Mouse (Mus musculus) left cerebral cortex, postnatal 36 days (tissue): ENCODE results near the gene Slc6a5. TPM values are rescaled to one million over a fixed set of nuclear protein-coding genes. Genes with fewer than 3 reads are reported as not detected.
"Not testable (repeated sequence)": the region's sequence is repeated elsewhere in the genome, so short reads cannot be mapped to it uniquely, and the experiment has no call there.

Source experiments
- DNase-seq, 2 experiments: peaks; one replicate each; pipeline ENCODE4 v3.0.0; 2021 to 2022; ENCODE audit warnings: low spot score in 2 of 2, mixed read lengths in 1 of 2
- intact Hi-C: fragments of 180-260 bp; cut with DNase I; formaldehyde crosslinking; loops from one replicate; pipeline ENCODE4 v1.15.1; 2025
- total RNA-seq, 2 experiments: library from RNA; stranded (reverse); gene quantifications; 2 replicates each; pipeline ENCODE4 v1.2.3; 2021

Gene Slc6a5
- total RNA-seq, 2 experiments from 2014 or later: 0.17 TPM; not detected in 1

DNA sequence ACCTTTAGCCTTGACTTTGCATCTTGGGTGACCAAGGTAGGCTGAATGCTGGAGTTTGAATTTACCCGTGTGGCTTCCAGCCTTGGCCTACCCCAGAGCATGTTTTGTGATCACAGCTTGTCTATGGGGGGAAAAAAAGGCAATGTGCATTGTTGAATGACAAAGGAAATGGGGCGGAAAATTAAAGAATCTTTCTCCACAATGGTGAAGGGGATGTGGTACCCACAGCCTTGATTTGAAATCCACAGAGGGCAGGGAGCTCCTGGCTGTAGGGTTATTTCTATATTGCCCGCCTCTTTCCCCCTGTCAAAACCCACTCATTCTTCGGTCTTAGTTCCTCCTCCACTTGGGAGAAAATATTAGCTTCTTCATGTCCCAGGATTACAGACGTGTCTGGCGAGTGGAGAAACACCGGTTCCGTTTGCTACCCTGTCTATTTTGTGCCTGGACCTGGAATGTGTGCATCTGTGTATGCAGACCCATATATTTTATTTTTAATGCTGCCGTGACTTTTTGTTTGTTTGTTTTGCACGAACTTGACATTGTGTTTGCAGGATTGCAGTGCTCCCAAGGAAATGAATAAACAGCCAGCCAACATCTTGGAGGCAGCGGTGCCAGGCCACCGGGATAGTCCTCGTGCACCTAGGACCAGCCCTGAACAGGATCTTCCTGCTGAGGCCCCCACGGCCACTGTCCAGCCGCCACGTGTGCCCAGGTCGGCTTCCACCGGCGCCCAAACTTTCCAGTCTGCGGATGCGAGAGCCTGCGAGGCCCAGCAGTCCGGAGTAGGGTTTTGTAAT is 1.4 kb downstream of the Slc6a5 start:
- intact Hi-C loops: loop anchor here (5.0 to 10.0 kb wide), 3 partner anchors 234 to 1713 kb away; partner anchors contain the start of gene Slc17a6
- DNase-seq: no peak

DNA sequence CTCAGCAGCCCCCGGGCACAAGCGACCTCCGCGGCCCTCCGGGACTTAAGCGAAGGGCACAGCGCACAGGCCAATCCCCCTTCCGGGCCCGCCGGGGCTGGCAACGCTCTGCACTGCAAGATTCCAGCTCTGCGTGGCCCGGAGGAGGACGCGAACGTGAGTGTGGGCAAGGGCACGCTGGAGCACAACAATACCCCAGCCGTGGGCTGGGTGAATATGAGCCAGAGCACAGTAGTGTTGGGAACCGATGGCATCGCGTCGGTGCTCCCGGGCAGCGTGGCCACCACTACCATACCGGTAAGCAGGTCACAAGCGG is 2.0 kb downstream of the Slc6a5 start:
- DNase-seq: no peak
- intact Hi-C loops: loop anchor here (5.0 to 10.0 kb wide), 3 partner anchors 235 to 1713 kb away; partner anchors contain the start of gene Slc17a6

- DNase-seq: no peak
- intact Hi-C loops: loop anchor here (5.0 to 10.0 kb wide), 3 partner anchors 236 to 1712 kb away; partner anchors contain the start of gene Slc17a6
Measured at GRCm38 (mm10) chr7:49913164-49913563, 3.2 kb downstream of the Slc6a5 start.

DNA sequence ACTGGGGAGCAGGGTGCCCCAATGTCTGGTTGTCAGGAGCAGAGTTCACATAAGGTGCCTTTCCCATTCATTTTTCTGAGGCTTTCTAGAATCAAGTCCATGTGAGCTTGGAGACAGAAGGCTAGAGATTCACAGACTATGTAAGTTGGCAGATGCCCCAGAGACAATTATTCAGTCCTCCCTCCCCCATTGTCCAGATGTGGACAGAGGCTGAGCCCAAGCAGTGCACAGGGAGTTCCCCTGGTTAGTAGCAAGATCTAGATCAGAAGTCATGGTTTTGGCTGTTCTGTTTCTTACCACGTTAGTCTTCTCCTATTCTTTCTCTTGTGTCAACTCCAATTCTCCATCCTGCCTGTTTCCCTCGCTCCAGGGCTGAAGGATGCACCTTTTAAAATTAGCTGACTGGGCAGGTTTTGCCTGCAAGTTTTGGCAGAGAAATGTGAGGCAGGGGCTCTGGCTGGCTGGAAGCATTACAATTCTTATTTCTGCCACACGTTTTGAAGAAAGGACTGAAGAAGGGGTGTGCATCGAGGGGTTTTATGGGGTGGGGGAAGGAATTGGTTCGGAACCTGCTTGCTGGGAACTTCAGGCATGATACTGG is 3.9 kb downstream of the Slc6a5 start:
- DNase-seq: no peak
- intact Hi-C loops: loop anchor here (5.0 to 10.0 kb wide), 3 partner anchors 237 to 1711 kb away; partner anchors contain the start of gene Slc17a6

- no peak for DNase-seq
- intact Hi-C loops: loop anchor here (5.0 to 10.0 kb wide), 3 partner anchors 238 to 1710 kb away; partner anchors contain the start of gene Slc17a6
Measured at GRCm38 (mm10) chr7:49914946-49915345, 5.0 kb downstream of the Slc6a5 start.

DNA sequence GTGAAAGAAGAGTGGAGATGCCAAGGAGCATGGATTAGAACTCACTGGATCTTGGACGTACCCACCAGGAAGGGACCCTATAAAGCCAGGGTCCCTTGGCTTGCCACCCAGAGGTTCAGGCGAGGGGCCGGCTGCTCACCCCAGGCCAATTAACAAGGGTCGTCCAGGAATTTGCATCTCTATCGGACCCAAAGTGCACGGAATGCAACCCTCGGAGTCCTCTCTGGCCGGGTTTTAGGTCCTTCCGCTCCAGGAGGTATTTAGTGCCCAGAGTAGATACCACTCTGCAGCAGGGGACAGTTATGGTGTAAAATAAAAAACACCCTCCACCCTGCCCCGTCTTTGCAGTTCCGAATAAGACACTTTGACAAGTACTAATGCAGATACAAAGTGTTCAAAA is 5.5 kb downstream of the Slc6a5 start:
- no peak for DNase-seq
- intact Hi-C loops: loop anchor here (10.0 kb wide), 1 partner anchor 1709 kb away; the partner anchor contains the start of gene Slc17a6

DNA sequence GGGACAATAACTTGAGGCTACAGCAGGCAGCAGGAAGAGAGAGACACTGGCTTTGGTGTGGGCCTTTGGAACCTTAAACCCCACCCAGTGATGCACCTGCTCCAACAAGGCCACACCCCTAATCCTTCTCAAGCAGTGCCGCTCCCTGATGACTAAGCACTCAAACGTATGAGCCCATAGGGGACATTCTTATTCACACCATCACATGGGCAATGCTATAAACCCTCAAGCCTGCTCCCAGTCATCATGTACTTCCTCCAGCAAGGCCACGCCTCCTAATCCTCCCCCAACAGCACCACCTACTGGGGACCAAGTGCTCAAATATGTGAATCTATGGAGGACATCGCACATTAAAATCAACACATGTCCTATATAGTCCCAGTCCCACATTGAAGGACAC is 9.5 kb downstream of the Slc6a5 start:
- intact Hi-C loops: loop anchor here (10.0 kb wide), 1 partner anchor 1705 kb away; the partner anchor contains the start of gene Slc17a6
- DNase-seq: no peak

DNA sequence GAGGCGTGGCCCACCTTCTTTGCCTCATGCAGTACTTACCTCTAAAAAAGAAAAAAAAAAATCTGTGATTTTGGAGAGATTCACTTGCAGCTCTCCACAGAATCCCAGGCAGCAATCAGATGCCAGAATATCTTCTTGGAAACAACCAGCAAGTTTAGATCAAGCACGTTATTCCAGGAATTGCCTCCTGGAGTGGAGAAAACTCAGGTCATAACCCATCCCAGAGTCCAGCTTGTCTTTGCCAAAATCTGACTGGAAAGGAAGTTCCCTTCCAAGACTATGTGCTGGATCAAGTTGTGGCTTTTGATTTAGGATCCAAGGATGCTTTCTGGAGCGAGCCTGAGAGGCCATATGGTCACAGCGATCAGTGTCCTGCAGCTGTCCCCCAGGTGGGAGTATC is 10.8 kb downstream of the Slc6a5 start:
- intact Hi-C loops: loop anchor here (5.0 kb wide), 1 partner anchor 303 kb away; no protein-coding TSS in a partner anchor

DNA sequence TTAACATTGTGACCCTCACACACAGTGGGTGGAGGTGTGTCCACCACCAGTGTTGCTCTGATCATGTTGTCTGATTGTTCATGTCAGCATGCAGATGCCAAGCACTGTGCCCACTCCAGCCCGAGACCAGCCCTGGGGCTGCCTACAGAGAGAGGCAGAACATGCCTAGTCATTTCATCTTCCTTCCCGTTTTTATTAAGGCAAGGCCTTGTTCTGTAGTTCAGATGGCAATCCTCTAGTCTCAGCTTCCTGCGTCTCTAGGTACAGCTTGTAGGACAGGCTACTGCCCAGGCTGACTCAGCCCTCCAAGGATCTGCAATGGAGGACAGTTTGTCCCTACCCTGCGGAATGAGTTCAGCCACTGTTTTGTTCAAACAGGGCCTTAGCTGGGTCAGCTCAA is 13.0 kb downstream of the Slc6a5 start:
- intact Hi-C loops: loop anchor here (1.0 to 5.0 kb wide), 2 partner anchors 145 to 306 kb away; partner anchors contain the start of gene Prmt3
- no peak for DNase-seq

More for the DNA sequence above, 10.8 kb downstream of the Slc6a5 start:
- no peak for DNase-seq

GRCm38 (mm10) chr7:49923376-49923775 is 13.4 kb downstream of the Slc6a5 start:
- intact Hi-C loops: loop anchor here (1.0 to 5.0 kb wide), 2 partner anchors 145 to 306 kb away; partner anchors contain the start of gene Prmt3
- DNase-seq: peak; percentile 81 to 82

DNA sequence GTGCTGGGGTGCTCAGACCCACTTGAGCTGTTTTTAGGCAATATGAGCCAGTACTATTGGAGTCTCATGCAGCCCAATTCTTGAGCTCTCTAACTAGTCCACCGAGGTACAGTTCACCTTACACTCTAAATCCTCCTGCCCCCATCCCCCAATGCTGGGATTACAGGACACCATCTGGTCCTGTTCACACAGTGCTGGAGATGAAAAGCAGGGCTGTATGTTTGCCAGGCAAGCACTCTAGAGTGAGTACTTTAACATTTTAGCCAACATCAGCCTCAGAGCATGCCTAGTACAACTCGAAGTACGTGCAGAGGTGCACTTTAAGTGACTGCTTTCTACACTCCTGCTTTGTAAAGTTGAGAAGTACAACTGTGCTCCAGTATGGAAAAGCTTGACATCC is 18.6 kb downstream of the Slc6a5 start:
- intact Hi-C loops: no loop called here
- DNase-seq: no peak

DNA sequence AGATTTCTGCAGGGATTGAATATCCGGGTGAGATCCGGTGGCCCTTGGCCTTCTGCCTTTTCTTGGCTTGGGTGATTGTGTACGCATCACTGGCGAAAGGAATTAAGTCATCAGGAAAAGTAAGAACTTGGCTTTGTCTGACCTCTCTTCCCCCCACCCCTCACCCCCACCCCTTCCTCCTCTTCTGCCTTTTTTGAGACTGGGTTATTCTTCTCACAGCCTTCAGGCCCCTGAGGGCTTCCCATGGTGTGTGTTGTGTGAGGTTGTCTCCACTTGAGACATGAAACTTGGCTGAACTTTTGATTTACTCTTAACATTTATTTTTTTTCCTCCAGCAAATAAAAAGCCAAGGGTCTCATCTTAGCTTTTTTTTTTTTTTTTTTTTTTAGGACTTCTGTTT is 20.1 kb downstream of the Slc6a5 start:
- no peak for DNase-seq
- intact Hi-C loops: no loop called here

- intact Hi-C loops, DNase-seq: not testable (repeated sequence)
Measured at GRCm38 (mm10) chr7:49933386-49934115, 23.6 kb downstream of the Slc6a5 start.

DNA sequence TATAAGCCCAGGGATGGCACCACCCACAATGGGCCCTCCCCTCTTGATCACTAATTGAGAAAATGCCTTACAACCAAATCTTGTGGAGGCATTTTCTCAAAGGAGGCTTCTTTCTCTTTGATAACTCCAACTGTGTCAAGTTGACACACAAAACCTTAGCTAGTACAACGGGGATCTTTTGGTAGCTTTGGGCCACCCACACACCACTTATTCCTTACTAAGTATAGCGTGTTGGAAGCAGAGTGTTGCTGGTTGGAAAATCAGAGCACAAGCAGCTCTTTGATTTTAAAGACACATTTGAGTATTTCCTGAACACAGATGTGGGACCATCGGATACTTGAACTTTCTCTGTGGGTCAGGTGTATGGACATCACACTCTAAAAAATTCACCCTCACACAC is 26.9 kb downstream of the Slc6a5 start:
- no peak for DNase-seq
- intact Hi-C loops: no loop called here

DNA sequence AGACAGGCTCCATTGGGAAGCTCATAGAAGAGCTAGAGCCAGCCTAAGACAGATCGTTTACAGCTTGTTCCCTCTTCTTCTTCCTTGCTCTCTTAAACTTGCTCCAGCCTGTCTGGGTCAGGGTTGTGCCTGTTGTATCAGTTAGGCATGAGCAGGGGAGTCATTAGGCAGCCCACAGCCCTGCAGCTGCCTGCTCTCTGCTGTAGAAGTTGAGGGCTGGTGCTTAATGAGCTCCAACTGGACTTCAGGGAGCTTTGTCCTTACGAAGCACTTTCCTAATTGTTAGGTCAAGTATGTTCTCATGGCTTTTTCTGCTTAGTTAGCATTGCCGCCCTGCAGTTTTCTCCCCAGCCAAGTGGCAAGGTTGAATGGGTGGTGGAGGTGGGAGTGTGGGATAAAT is 32.1 kb downstream of the Slc6a5 start:
- intact Hi-C loops: no loop called here
- no peak for DNase-seq

GRCm38 (mm10) chr7:49942490-49942889 is 32.5 kb downstream of the Slc6a5 start:
- DNase-seq: no peak
- intact Hi-C loops: no loop called here

DNA sequence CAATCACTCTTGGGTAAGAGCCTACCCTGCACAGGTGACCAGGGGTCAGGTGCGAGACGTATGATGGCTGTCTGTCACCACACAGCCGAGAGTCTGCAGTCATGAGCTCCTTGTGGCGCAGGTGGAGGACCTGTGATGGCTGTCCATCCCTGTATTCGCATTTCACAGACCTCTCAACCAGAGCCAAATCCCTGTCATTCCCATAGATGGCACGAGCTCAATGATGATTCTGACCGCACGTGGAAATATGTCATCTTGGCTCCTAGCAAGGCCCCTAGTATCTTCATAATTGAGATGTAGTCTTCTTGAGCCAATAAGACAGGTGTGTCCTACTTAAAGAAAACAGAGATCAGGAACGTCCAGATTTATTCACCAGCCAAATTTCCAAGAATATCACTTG is 36.7 kb downstream of the Slc6a5 start:
- intact Hi-C loops: no loop called here
- no peak for DNase-seq

DNA sequence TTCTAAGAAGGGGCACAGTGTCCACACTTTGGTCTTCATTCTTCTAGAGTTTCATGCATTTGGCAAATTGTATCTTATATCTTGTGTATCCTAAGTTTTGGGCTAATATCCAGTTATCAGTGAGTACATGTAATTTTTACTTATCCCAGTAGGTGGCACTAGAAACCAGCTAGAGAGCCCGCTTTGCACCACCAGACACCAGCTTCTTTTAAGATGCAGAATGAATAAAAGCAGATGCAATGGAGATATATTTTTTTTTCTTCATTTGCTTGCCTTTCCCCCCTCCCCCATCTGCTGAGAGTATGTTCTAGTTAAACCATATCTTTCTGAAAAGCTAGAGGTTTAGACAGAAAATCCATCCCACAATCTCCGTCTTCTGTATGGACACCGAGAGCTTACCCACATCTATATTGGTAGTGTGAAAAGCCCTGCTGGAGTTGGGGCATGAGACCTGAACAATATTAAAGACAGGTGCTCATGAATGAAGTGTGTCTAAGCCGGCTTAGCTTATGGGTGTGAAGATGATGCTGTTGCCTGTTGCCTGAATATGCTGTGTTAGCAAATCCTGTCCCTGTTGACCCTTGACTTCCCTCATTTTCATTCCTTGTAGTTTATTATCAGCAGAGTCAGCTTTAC is 43.7 kb downstream of the Slc6a5 start:
- DNase-seq: no peak

DNA sequence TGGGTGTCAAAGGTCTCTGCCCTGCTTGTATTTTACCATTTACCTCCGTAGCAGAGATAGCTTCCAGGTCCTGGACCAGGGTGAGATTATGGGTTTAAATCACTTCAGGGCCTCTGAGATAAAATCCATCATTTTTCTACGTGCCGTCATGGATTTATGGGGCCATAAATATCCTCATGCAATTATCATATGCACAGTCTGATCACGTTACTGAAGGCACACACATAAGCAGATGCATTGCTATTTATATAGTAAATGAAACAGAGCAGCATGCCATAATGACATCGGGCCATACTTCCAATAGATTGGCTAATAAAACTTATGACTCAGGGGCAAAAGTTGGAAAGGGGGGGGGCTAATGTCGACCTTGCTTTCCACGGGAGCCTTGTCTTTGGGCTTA is 44.9 kb downstream of the Slc6a5 start:
- no peak for DNase-seq
- intact Hi-C loops: loop anchor here (10.0 kb wide), 1 partner anchor 530 kb away; no protein-coding TSS in a partner anchor

More for the DNA sequence above, 43.7 kb downstream of the Slc6a5 start:
- intact Hi-C loops: loop anchor here (2.0 to 10.0 kb wide), 2 partner anchors 531 to 1481 kb away; no protein-coding TSS in a partner anchor
